Mouse (Mus musculus) MEL (cell line): Measurements from ENCODE around the gene Trp73. TPM values are rescaled to one million over a fixed set of nuclear protein-coding genes. Genes with fewer than 3 reads are reported as not detected.

Experiments used
- DNase-seq: peaks from one replicate; pipeline ENCODE4 v3.0.0; 2011; ENCODE audit warnings: low read depth, low spot score
- H3K27ac ChIP-seq: 2 replicates; pipeline ENCODE4 v1.5.1; 2012; ENCODE audit warnings: low read depth, mild to moderate bottlenecking, control low read depth, low read length, moderate library complexity; ENCODE audit not compliant: control insufficient read depth
- H3K27me3 ChIP-seq, 2 experiments: fragments of 150-350 bp in 1 of 2; sonication (generic) in 1 of 2; 2 replicates each; pipeline ENCODE4 v1.6.1; 2012; ENCODE audit warnings: low read length in 2 of 2, mild to moderate bottlenecking in 2 of 2, improper control_type of control experiment in 1 of 2, moderate library complexity in 1 of 2; ENCODE audit not compliant: insufficient read depth in 2 of 2, control insufficient read depth in 1 of 2
- H3K36me3 ChIP-seq, 2 experiments: 2 replicates each; pipeline ENCODE4 v1.6.1; 2012 to 2014; ENCODE audit warnings: low read length in 2 of 2, improper control_type of control experiment in 1 of 2, inconsistent platforms in 1 of 2, mild to moderate bottlenecking in 1 of 2; ENCODE audit not compliant: insufficient read depth in 2 of 2, control insufficient read depth in 1 of 2
- H3K4me1 ChIP-seq, 2 experiments: fragments of 150-350 bp in 1 of 2; sonication (generic) in 1 of 2; 2 replicates each; pipeline ENCODE4 v1.6.1; 2012; ENCODE audit warnings: low read length in 2 of 2, improper control_type of control experiment in 1 of 2, mild to moderate bottlenecking in 1 of 2; ENCODE audit not compliant: insufficient read depth in 2 of 2, control insufficient read depth in 1 of 2
- H3K4me3 ChIP-seq, 2 experiments: fragments of 150-350 bp in 1 of 2; sonication (generic) in 1 of 2; 2 replicates each; pipeline ENCODE4 v1.5.1; 2012; ENCODE audit warnings: low read depth in 2 of 2, low read length in 2 of 2, mild to moderate bottlenecking in 2 of 2, moderate library complexity in 2 of 2, control low read depth in 1 of 2, improper control_type of control experiment in 1 of 2; ENCODE audit not compliant: control insufficient read depth in 1 of 2, insufficient read depth in 1 of 2
- H3K79me2 ChIP-seq: 2 replicates; pipeline ENCODE4 v1.6.1; 2012; ENCODE audit warnings: mild to moderate bottlenecking, low read length, moderate library complexity; ENCODE audit not compliant: control insufficient read depth, poor library complexity, insufficient read depth
- H3K9ac ChIP-seq: 2 replicates; pipeline ENCODE4 v1.6.1; 2012; ENCODE audit warnings: low read depth, mild to moderate bottlenecking, control low read depth, low read length, moderate library complexity; ENCODE audit not compliant: control insufficient read depth, poor library complexity, severe bottlenecking
- H3K9me3 ChIP-seq: fragments of 150-350 bp; sonication (generic); replicated peaks from 2 replicates; pipeline ENCODE4 v1.6.1; 2012; ENCODE audit warnings: mild to moderate bottlenecking, low read length, improper control_type of control experiment, moderate library complexity; ENCODE audit not compliant: insufficient read depth
- CHD2 ChIP-seq: IDR thresholded peaks from 2 replicates; pipeline ENCODE4 v1.6.1; 2011; ENCODE audit warnings: low read length, improper control_type of control experiment
- CTCF ChIP-seq, 3 experiments: IDR thresholded peaks in 2 of 3; conservative IDR thresholded peaks in 1 of 3; 2 replicates each; pipeline ENCODE4 v1.5.1; 2011 to 2012; ENCODE audit warnings: low read length in 3 of 3, low read depth in 2 of 3, mild to moderate bottlenecking in 2 of 3, improper control_type of control experiment in 1 of 3, inconsistent platforms in 1 of 3, mixed read lengths in 1 of 3, moderate library complexity in 1 of 3; ENCODE audit not compliant: control insufficient read depth in 1 of 3, insufficient read depth in 1 of 3, poor library complexity in 1 of 3, severe bottlenecking in 1 of 3
- EP300 ChIP-seq, 2 experiments: IDR thresholded peaks; 2 replicates each; pipeline ENCODE4 v1.6.1; 2011; ENCODE audit warnings: improper control_type of control experiment in 2 of 2, low read length in 2 of 2, low read depth in 1 of 2, mild to moderate bottlenecking in 1 of 2
- GABPA ChIP-seq: IDR thresholded peaks from 2 replicates; pipeline ENCODE4 v1.6.1; 2012; ENCODE audit warnings: low read depth, mild to moderate bottlenecking, inconsistent platforms, low read length, improper control_type of control experiment, moderate library complexity
- HCFC1 ChIP-seq: IDR thresholded peaks from 2 replicates; pipeline ENCODE4 v1.6.1; 2012; ENCODE audit warnings: low read depth, mild to moderate bottlenecking, inconsistent platforms, low read length, improper control_type of control experiment, moderate library complexity
- JUND ChIP-seq: IDR thresholded peaks from 2 replicates; pipeline ENCODE4 v1.6.1; 2011; ENCODE audit warnings: low read depth, mild to moderate bottlenecking, improper control_type of control experiment, low read length
- MAFK ChIP-seq: IDR thresholded peaks from 2 replicates; pipeline ENCODE4 v1.6.1; 2011; ENCODE audit warnings: low read depth, mild to moderate bottlenecking, low read length, improper control_type of control experiment, borderline replicate concordance
- MAX ChIP-seq: IDR thresholded peaks from 2 replicates; pipeline ENCODE4 v1.6.1; 2011; ENCODE audit warnings: low read length, improper control_type of control experiment
- MAZ ChIP-seq: IDR thresholded peaks from 2 replicates; pipeline ENCODE4 v1.6.1; 2012; ENCODE audit warnings: low read depth, mild to moderate bottlenecking, inconsistent platforms, low read length, improper control_type of control experiment
- MEF2A ChIP-seq: IDR thresholded peaks from 2 replicates; pipeline ENCODE4 v1.6.1; 2014; ENCODE audit warnings: low read depth, mild to moderate bottlenecking, inconsistent platforms, low read length, improper control_type of control experiment; ENCODE audit not compliant: poor library complexity, insufficient replicate concordance, severe bottlenecking; ENCODE audit errors: extremely low read depth
- MYC ChIP-seq: IDR thresholded peaks from 2 replicates; pipeline ENCODE4 v1.6.1; 2011; ENCODE audit warnings: low read depth, mild to moderate bottlenecking, low read length, improper control_type of control experiment, moderate library complexity
- POLR2A ChIP-seq, 2 experiments: IDR thresholded peaks; 2 replicates each; pipeline ENCODE4 v1.6.1; 2011 to 2012; ENCODE audit warnings: low read length in 2 of 2, mild to moderate bottlenecking in 2 of 2, control low read depth in 1 of 2, improper control_type of control experiment in 1 of 2, low read depth in 1 of 2, moderate library complexity in 1 of 2; ENCODE audit not compliant: control insufficient read depth in 1 of 2, insufficient read depth in 1 of 2, poor library complexity in 1 of 2
- POLR2AphosphoS5 ChIP-seq: IDR thresholded peaks from 2 replicates; pipeline ENCODE4 v1.6.1; 2012; ENCODE audit warnings: low read depth, borderline replicate concordance, mild to moderate bottlenecking, inconsistent platforms, low read length, moderate library complexity, mixed read lengths
- RCOR1 ChIP-seq: IDR thresholded peaks from 2 replicates; pipeline ENCODE4 v1.6.1; 2012; ENCODE audit warnings: low read depth, mild to moderate bottlenecking, inconsistent platforms, low read length, improper control_type of control experiment
- USF1 ChIP-seq: IDR thresholded peaks from 2 replicates; pipeline ENCODE4 v1.6.1; 2014; ENCODE audit warnings: low read depth, mild to moderate bottlenecking, inconsistent platforms, low read length, improper control_type of control experiment, moderate library complexity
- ZMIZ1 ChIP-seq: IDR thresholded peaks from 2 replicates; pipeline ENCODE4 v1.6.1; 2012; ENCODE audit warnings: low read depth, mild to moderate bottlenecking, inconsistent platforms, low read length, improper control_type of control experiment, moderate library complexity
- polyA plus RNA-seq, 2 experiments: library from polyadenylated mRNA; stranded (reverse) in 1 of 2; unstranded in 1 of 2; fragments of >175 nt in 1 of 2; fragments of >200 nt in 1 of 2; gene quantifications; 2 replicates each; pipeline versions ENCODE4 v1.2.1 to v1.2.4; 2012; ENCODE audit warnings: low replicate concordance in 2 of 2, low read depth in 1 of 2; ENCODE audit not compliant: insufficient read length in 2 of 2, insufficient read depth in 1 of 2, missing spikeins in 1 of 2
- total RNA-seq: library from RNA; depleted of rRNA; stranded (reverse); fragments of 300-350 nt; gene quantifications from 2 replicates; pipeline ENCODE4 v1.2.3, GENCODE M21; 2012

Gene Trp73
- total and polyA plus RNA-seq, 3 experiments, result 0.03 to 0.04 TPM; not detected in 1

- H3K79me2 ChIP-seq, result peaks cover 14% of the 10 kb centered on the region
- H3K36me3 ChIP-seq, result peaks cover 0 to 5% of the 10 kb centered on the region in 2 experiments; a peak in 2 of 4 replicates
- no peak overlapping the region for H3K9ac ChIP-seq
- no peak overlapping the region for H3K27ac ChIP-seq
- no peak for DNase-seq
- peaks cover 0 to 4% of the 10 kb centered on the region in 2 experiments; a peak in 3 of 4 replicates for H3K4me1 ChIP-seq
- TF ChIP-seq USF1 (no peak), RCOR1 (no peak)
- TF ChIP-seq, all 39 proteins: peak for 0
- Histone ChIP-seq H3K9me3 (no peaks in the 10 kb centered on the region), H3K27me3 (no peaks in the 10 kb centered on the region), H3K4me3 (no peak overlapping the region)
Observed at GRCm38 (mm10) chr4:154141009-154141867, 1.2 kb upstream of the Trp73 start.

DNA sequence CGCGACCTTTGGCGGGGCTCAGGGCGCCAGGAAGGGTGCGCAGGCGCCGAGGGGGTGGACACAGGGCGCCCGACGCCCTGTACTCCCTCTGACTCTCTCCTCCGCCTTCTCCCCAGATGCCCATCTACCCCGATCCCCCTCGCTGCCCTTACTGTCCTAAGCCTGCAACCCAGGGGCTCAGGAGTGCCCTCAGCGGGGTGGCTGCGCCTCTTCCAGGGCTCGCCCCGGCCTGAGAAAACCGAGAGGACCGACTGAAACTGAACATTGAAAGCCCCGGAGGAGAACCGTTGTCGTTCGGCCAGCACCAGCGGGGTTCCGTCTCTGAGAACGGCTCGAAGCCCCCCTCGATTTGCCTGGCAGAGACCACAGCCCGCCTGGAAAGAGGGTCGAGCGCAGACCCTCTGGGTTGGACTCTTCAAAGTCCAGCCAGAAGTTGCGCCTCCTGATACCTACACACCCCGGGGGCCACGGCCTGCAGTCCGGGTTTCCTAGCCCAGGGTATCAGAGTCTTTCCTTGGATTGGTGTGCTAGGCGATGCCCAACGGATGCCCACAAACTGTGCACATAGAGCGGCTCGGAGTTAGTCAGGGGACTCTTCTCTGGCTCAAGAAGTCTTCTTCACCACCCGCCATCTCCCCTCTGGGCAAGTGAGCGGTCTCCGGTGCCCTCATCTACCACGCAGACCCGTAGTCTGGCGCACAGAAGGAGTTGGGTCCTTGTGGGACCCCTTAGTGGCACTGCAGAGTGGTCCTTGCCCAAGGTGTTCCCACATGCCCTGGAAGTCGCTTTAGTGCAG is 403 bp upstream of the Trp73 start:
- H3K27ac ChIP-seq, result no peak overlapping the region
- H3K79me2 ChIP-seq, result peaks cover 14% of the 10 kb centered on the region
- H3K27me3 ChIP-seq, result no peaks in the 10 kb centered on the region
- H3K9ac ChIP-seq, result no peak overlapping the region
- no peak for DNase-seq
- peaks cover 0 to 5% of the 10 kb centered on the region in 2 experiments; a peak in 2 of 4 replicates for H3K36me3 ChIP-seq
- no peaks in the 10 kb centered on the region for H3K9me3 ChIP-seq
- no peak overlapping the region for H3K4me3 ChIP-seq
- H3K4me1 ChIP-seq, result peaks cover 0 to 4% of the 10 kb centered on the region in 2 experiments; a peak in 3 of 4 replicates
- TF ChIP-seq GABPA (no peak), EP300 (IDR thresholded peaks at IDR 0.05; ENCODE audit: low read depth in 1 of 2, low read length in 2 of 2) (no peak), MAFK (no peak), ZMIZ1 (no peak), JUND (no peak), MAZ (no peak), POLR2AphosphoS5 (no peak)

- Histone ChIP-seq H3K79me2 (peaks cover 14% of the 10 kb centered on the region), H3K4me1 (peaks cover 0 to 4% of the 10 kb centered on the region in 2 experiments; a peak in 3 of 4 replicates), H3K9me3 (no peaks in the 10 kb centered on the region), H3K9ac (no peak overlapping the region), H3K36me3 (peaks cover 0 to 5% of the 10 kb centered on the region in 2 experiments; a peak in 2 of 4 replicates), H3K27me3 (no peaks in the 10 kb centered on the region), H3K27ac (no peak overlapping the region)
- DNase-seq, result no peak
- TF ChIP-seq POLR2A (IDR thresholded peaks at IDR 0.05; ENCODE audit: control insufficient read depth in 1 of 2, insufficient read depth in 1 of 2, low read depth in 1 of 2, low read length in 2 of 2, poor library complexity in 1 of 2) (no peak), MAX (no peak), MYC (no peak), MEF2A (no peak), CTCF (IDR thresholded peaks at IDR 0.05 in 2 of 3, conservative IDR thresholded peaks at IDR 0.05 in 1 of 3; ENCODE audit: control insufficient read depth in 1 of 3, insufficient read depth in 1 of 3, low read depth in 2 of 3, low read length in 3 of 3, poor library complexity in 1 of 3, severe bottlenecking in 1 of 3) (no peak), HCFC1 (no peak), CHD2 (no peak)
- TF ChIP-seq, all 39 proteins: peak for 0
- H3K4me3 ChIP-seq, result no peak overlapping the region
Observed at GRCm38 (mm10) chr4:154139671-154140181, 282 bp downstream of the Trp73 start.
